Mouse (Mus musculus) kidney, adult 9 months (tissue): Measurements from ENCODE around the gene Rnf166.

Experiments used
- DNase-seq: peaks from one replicate; pipeline ENCODE4 v3.0.0; 2022

Gene Rnf166

DNA sequence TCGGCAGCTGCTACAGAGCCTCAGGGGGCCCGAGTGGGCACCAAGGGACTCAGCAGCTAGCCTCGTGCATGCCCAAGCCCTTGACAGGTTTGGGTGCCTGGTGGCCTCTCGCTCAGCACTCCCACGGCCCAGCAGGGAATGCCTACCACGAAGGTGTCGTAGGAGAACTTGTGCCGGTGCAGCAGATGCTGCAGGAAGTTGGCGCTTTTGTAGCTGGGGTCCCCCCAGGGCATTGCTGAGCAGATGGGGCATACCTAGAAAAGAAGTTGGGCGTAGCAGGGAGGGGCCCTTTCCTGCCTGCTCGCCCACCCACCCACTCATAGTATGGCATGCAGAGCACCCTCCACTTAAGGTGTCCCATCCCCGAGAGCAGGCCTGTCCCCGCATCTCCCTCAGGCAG lies 8.0 kb downstream of the Rnf166 start:
- DNase-seq, result no peak

DNA sequence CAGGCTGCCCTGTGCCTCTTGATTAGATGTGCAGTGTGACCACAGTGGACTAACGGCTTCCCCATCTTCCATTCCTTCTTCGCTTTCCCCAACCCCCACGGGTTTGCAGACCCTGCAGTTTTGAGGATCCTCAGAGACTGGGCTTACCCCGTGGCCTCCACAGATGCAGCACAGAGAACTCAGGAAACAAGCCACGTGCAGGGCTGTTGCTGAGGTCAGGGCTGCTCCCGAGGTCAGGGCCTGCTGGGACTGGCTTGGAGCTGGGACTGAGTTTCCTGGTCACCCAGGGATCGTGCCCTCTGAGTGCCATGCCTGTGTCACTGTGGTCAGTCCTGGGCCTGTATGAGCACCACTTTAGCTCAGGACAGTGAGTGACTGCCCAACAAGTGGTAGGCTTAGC lies 10.9 kb downstream of the Rnf166 start:
- DNase-seq, result no peak

DNA sequence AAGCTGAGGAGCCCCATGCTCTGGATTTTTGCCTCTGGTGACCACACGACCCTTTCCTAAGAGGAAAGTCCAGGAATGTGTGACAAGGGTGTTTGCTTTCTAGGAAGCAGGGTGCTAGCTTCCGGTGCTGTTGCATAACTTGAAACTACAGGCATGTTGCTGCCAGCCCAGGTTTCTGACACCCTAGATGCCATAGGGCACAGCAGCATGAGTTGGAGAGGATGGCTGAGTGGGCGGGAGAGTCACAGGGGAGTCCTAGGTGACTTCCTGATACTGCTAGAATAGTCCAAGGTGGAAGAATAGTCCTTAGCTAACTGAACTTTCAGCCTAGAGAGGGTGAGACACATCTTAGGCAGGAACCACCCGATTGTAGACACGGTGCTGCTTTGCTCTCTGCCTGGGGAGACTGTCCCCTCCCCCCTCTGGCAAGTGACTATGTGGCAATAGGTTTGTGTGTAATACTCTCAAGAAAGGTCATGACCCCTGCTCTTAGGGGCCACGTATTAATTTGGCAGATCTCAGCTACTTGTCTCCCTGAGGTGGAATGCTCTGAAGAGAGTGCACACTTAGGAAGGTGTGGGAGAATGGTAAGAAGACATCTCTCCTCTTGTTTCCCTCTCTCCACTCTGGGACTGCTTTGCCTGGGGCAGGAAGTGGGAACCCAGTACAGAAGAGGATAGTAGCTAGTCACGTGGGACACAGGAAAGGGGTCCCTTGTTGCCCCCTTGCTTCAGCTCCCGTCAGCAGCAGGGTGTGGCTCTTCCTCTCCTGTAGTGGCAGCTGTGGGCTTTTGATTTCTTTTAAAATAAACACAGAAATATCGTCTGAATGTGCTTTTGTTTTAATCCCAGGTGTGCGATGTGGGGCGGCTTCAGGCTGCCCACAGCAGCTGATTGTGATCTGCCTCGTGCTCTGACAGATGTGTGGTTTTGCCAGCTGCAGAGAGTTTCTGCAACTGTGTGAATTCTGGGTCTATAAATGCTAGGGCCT lies 11.9 kb downstream of the Rnf166 start:
- DNase-seq, result no peak

DNA sequence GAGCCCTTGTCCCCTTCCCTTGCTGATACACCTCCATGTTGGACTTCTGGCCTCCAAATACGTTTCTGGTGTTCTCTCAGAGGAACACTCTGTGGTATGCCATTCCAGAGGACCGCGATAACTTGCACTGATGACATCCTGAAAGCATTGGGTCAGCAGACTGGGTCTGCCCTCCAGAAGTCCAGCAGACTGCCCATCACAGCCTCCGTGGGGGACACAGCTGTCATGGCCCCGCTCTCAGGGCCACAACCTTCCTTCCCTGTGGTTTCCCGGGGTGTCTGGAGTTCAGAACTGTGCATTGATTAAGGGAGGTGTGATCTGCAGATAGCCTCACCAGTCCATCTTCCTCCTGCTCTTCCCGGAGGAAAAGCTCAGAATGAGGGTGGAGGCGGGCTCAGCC lies 13.4 kb downstream of the Rnf166 start:
- no peak for DNase-seq

DNA sequence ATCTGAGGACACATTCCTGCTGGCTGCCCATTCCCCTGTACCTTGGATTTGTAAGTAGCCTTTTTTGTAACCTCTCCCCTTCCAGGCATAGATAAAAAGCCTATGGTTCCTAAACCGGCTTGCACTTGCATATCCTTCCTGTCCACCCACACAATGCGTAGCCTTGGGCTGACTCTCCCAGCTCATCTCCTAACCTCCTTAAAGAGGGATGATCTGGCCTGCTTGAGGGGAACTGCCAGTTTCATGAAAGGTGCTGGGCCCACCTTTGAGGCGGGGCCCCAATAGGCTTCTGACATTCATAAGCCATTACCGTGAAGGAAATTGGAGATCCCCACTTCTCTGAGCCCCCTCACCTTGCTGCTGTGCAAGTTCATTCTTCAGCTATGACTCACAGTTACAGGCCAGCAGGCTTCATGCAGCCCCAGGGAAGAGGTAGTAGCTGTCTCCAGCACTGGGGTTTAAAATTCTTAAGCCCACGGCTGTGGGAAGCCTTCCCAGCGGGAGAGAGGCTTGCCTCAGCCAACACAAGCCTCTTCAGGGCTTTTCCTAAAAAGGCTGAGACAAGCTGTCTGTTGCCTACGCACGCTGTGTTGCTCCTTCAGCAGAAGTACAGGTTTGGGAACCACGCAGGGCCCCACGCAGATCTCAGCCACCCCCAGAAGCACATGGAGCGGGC lies 14.3 kb downstream of the Rnf166 start:
- DNase-seq, result no peak

DNA sequence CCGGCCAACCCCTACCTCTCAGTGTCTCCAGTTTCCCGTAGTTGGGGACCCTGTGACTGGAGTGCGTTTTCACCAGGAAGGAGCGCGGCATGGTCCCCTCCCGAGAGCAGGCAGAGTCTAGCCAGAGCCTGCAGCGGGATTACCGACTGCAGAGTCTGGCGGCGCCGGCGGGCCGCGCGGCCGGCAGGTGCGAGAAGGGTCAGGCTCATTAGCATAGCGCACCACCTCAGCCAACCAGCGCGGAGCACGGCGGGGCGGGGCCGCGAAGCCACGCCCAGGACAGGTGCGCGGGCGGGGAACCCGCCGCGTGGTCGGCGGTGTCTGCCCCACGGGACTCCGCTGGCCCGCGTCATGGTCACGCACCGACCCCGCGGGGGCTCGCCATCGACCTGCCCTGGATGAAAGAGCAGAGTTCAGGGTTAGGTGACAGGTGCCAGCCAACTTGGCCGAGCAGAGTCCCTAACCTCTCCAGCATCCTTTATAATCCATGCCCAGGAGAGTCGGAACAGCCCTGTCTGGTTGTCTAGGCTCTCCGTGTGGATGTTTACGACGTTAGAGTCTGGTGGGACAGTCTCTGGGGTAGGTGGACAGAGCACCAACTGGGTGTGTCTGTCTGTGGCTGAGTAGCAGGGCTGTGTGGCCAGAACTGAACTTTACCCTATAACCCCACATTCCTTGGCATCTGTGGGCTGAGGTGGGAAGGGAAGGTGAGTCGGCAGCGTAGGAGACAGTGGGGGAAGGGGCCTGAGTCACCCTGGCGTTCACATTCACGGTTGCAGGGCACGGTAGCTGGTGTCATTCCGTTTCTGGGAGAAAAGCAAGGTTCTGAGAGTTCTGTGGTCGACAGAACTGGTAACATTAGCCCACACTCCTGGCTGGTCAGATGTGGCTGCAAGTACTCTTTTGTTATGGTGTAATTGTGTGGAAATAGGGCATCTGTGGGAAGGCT lies 15.1 kb downstream of the Rnf166 start, which contains the start of gene Snai3:
TSS of gene Snai3 (minus strand) at position 210 of the 949 bp plus-strand sequence.
- DNase-seq, result peak; percentile 86

DNA sequence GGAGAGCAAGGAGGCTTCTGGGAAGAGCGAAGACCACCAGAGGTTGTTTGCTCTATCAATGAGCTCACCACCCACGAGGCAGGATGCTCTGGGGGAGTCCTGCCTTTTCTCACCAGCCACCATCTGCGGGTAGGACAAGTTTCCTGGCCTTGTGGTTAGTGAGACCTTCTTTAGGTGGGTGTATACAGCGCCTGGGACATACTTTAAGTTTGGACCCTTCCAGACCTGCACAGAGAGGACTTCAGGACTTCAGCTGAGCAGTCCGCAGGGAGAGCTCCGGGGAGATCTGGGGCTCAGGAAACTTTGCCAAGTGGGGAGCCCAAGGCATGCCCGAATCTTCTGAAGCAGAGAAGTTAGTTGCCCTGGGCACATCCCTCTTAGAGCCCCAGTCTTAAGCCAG lies 15.9 kb downstream of the Rnf166 start:
- DNase-seq, result no peak

DNA sequence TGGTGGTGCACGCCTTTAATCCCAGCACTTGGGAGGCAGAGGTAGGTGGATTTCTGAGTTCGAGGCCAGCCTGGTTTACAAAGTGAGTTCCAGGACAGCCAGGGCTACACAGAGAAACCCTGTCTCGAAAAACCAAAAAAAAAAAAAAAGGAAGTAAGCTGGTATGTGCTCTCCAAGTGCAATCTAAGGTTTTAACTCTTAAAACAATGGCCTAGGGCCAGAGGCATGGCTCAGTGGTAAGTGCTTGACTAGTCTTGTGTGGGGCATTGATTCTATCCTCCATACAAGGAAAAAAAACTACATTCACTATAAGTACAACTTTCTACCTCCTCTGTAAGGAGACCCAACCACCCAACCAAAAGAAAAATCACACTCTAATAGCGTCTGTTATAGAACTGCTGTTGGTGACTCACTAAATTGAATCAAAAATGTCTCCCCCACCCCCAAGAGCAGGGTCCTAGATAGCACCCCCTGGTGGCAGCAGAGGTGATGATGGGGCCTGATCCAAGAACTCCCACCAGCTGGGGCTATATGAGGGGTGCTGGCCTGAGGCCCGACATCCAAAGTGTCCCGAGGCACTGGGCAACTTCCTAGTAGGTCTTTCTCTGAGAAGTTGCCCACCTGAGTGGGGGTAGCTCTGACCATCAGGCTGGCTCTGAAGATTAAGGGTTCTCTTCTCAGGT lies 16.5 kb downstream of the Rnf166 start:
- no peak for DNase-seq

DNA sequence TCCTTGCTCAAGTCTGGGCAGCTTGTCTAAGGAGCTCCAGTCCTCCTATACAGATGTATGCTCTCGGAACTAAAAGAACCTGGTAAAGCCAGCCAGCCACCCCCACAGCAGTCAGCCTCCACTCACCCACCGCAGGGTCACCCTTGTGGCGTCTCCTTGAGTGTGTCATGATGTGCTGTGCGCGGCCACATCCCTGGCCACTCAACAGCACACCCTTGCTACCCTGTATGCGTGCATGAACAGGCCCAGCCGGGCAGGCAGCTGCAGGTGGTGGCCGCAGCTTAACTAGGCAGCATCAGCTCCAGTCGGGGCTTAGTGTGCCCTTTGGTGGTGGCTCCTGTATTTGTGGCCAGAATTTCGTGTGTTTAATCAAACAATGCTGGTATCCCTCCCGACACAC lies 18.7 kb downstream of the Rnf166 start:
- DNase-seq, result no peak

DNA sequence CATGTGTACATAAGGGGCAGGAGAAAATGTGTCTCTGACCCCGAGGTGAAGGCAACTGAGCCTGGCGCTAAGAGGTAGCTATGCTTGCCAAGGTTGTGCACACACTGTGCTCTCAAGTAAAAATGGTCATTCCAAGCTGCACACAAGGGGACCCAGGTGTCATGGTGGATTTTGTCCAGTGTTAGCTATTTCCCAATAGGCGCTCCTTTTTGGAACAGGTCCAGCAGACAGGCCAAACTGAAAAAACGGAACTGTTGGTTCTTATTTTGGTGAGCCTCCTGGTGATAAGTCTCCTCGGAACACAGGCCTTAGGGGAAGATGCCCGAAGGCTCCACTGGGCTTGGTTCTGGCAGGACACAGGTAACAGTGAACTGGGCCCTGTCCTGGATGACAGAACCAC lies 21.5 kb downstream of the Rnf166 start:
- no peak for DNase-seq

DNA sequence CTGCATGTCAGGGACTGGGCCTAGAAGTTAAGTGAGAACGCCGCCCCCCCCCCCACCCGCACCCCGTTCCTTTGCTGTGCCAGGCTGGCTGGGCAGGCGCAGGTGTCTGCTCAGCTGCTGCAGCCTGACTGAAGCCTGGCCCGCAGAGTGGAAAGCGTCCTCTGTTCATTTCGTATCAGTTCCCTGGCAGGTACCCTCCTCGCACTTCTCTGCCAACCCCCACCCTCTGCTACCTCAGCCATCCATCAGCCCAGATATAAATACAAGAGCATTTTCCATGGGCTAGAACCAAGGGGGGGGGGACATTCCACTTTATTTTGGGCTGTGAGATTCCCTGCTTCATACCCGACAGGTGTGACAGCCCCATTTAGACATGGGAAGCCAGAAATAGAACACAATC lies 23.7 kb downstream of the Rnf166 start:
- no peak for DNase-seq

DNA sequence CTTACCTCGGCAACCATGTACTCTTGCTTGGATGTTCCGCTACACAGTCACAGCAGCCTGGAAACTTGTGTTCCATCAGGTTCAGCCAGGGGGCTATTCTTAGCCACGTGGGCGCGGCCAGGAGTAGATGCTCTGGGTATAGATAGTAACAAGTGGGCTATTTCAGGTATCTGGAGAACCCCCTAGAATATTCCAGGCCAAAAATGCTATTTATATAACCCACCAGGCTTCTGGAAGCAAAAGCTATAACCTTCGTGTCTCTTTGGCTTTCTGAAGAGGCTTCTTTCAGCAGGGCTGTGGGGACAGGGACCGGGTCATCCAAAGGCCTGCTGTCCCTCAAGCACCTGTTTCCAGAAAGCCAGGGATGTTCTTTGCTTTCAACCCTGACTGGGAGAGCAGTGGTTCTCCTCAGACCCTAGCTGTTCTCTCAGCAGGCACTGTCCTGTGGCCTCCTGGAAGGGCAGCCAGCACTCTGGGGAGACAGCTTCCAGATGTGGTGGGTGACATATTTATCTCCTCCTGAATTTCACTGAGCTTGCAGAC lies 24.6 kb downstream of the Rnf166 start:
- no peak for DNase-seq

DNA sequence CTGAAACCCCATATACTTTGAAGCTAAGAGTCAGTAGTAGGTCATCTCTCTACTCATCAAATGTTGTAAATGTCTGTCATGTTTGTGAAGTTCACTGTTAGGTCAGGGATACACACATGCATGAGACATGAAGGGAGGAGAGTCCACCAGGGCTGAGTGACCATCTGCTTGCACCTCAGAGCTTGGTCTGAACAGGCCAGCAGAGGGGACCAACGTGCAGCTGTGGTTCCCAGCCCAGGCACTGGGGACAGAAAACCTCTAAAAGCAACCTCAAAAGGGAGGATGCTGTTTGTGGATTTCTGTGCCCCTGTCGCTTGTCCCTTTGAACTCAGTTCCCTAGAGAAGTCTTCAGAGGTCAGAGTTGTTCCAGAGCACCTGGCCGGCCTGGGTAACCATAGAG lies 30.7 kb downstream of the Rnf166 start:
- DNase-seq, result no peak

DNA sequence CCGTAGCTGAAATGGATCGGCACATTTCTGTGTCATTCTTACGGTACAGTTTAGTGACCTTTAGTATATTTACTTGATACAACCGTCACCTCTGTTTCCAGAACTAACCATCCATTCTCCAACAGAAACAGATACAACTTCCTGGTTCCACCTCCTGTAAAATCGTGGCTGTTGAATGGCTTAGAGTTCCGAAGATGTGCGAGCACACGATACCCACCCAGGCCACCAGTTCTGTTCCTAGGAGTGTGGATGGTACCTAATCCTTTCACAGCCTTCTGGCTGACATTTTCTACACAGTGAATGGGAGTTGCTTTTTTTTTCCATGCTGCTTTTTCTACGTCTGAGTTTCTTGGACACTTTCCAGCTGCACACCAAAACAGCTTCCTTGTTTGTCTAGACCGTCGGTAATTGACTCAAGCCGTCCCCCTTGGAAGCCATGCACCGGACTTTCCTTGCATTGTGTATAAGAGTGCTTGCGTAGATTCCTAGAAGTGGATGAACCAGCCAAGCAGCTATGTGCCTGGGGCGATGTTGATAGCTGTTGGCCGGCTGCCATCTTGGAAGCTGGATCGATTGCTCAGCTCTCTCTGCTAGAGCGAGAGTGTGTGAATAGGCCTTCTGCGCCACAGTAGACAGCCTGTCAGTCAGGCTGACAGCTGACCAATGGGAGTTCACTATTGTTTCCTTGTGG lies 31.7 kb downstream of the Rnf166 start:
- peak; percentile 92 for DNase-seq

DNA sequence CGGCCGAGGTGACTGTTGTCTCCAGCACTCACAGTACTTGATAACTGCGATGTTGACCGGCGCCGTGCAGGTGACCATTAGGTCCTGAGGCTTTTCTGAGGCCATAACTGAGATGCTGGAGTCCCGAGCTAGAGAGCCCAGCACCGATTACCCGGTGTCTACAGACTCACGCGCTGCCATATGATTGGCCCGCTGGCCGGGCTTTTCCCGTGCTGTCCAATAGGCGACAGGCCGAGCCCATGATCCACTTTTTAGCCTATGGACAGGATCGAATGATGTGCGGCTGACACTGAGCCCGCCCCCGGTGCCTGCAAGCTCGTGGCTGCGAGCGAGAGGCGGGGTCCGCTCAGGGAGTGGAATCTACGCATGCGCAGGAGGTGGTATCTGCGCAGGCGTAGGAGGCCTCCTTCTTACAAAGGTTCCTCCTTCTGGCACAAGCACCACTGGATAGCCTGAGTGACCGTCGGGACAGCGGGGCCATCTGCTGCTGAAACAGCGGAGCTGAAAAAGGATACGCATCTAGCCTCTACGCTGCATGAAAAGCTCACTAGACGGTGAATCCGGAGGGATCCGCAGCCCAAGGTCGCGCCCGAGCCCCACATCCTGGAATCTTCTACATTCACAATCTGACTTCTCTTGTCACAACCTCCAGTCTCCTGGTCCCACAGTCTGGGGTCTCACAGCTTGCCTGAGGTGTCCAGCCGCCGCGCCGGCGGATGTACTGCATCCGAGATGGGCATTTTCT lies 32.4 kb downstream of the Rnf166 start, which contains the start of gene Mvd:
TSS of gene Mvd (minus strand) at position 161 of the 745 bp plus-strand sequence.
- peak; percentile 100 for DNase-seq

DNA sequence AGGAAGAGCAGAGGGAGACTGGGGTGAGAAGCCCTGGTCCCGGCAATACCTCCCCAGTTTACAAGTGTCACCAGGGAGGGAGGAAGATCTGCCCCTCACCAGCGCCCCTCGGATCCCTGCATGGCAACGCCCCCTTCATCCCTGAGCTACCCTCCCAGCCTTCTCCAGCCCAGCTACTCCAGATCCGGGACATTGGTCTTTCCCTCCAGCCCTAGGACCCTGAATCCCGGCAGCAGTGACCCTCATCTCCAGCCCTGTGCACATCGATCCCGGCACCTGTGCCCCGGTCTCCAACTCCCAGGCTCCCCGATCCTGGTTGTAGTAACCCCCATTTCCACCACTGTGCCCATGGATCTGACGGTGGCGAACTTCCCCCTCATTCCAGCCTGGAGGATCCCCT lies 33.1 kb downstream of the Rnf166 start:
- no peak for DNase-seq

DNA sequence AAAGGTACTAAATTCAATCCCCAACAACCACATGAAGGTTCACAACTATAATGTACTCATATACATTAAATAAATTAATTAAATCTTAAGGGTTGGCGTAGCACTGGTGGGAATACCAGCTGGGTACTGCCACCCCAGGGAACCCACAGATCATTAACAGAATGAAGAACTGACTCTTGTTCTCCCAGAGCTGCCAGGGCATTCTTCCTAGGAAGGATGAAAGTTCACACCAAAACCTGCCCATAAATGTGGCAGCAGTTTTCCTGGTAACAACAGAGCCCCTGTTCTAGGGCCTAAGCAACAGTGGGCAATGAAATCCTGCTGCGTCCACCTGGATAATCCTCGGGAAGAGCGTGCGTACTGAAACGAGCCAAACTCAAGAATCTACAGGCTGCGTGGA lies 33.5 kb downstream of the Rnf166 start:
- peak; percentile 56 for DNase-seq

DNA sequence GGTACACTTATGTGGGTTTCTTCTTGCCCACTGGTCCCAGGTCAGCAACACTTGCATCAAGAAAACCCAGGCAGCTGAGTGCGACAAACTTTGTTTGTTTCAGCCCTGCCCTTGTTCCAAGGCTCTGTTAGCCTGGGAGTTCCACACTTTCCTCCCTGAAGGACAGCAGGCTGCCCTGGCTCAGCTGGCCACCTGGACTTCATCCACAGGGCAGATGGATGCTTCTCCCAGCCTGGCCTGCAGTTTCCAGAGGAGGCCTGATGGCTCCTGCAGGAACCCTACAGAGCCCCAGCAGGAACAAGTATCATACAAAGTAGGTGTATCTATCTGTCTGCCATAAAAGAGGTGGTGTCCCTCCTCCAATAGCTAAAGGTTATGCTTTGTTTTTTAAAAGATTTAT lies 34.5 kb downstream of the Rnf166 start:
- DNase-seq, result no peak

DNA sequence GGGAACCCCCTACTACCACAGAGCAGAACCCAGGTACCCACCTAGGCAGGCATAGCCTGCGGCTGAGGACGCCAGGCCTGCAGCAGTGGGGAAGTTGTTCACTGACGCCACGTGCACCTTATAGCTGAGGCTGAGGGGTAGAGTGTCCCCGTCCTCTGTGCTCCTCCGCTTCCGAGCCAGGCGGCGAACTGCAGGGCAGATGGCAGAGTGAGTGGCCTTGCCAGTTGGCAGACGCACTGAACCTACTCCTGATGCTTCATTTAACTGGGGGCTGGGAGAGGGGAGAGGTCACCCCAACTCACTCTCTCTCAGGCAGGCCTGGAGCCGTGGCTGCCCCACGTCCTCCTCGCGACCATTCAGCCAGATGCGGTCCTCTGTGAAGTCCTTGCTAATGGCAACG lies 36.5 kb downstream of the Rnf166 start:
- no peak for DNase-seq

DNA sequence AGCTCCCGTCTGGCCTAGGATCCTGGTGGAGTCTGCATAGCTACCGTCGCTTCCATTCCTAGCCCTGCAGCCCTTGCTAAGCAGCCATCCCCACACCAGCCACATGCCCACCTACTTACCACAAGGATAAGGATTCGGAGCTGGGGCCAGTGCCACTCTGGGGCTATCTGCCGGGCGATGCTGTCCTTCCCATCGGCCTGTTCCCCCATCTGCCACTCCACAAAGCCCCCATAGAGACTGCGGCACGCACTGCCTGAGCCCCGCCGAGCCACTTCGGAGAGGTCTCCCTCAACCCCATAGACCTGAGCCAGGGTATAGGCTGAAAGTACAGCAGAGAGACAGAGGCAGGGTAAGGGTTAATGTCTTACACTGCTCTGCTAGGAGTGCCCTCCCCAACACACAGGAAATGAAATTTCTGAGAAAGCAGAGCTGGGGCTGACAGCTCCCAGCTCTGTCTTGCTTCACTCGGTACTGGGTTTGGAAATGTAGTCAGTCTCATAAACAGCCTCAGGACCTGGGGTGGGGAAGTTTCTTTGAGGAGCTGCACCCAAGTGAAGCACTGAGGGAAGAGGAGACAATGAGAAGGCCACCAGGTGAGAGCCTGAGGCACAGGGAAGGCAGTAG lies 38.0 kb downstream of the Rnf166 start:
- no peak for DNase-seq
